Mouse (Mus musculus): ENCODE results near the gene Nfat5. TPM values are rescaled to one million over a fixed set of nuclear protein-coding genes. Genes with fewer than 3 reads are reported as not detected.

The Nfat5 gene
- polyA plus RNA-seq, 1 experiment from 2014 or later, result 11.1 TPM

DNA sequence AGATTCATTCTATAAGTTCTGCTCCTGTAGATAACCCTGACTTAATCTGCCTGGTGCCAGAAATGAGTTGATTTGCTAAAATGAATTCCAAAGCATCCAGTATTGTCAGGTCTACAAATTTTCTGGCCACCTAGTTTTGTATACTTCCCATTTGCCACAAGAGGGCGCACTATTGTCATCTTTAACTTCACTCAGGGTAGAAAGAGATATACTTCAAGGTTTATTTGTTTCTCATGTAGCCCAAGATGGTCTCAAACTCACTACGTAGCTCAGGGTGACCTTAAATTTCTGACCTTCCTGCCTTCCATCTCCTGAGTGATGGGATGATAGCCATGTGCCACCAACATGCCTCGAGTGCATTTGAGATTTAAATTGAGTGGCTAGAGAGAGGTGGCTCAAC is 93.4 kb downstream of the Nfat5 start:
- Histone ChIP-seq H3K9me3 (ENCODE audit: control insufficient read depth, low read length) (no peaks in the 10 kb centered on the region), H3K27me3 (ENCODE audit: control insufficient read depth, insufficient read depth, low read depth, low read length) (no peaks in the 10 kb centered on the region), H3K4me1 (replicated peaks; ENCODE audit: control insufficient read depth, insufficient read depth, low read length) (peaks cover 6% of the 10 kb centered on the region), H3K9ac (ENCODE audit: low read length) (no peak overlapping the region), H3K27ac (ENCODE audit: low read length) (no peak overlapping the region), H3K4me2 (ENCODE audit: low read depth, low read length) (no peak overlapping the region), H3K36me3 (ENCODE audit: control insufficient read depth, insufficient read depth, low read length) (no peaks in the 10 kb centered on the region), H3K4me3 (ENCODE audit: low read length) (no peak overlapping the region)
- WGBS, result 21% methylated on average over 3 of the region's 3 CpGs
- ATAC-seq (ENCODE audit: low read depth), result no peak

DNA sequence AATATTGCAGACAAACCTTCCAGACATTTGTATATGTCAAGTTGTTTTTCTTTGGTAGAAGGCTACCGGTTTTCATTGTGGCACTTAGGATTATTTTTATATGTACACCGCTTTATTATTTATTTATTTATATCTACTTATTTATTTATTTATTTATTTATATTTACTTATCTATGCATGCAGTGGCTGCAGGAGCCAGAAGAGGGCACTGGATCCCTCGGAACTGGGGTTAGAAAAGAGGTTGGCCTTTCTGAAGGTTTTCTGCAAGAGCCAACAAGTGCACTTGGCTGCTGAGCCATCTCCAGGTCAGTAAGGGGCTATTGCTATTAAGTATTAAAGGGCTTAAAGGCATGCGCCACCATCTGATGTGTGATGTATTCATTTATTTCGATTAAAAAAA is 94.6 kb downstream of the Nfat5 start:
- no peak overlapping the region for H3K4me3 ChIP-seq (ENCODE audit: low read length)
- H3K27ac ChIP-seq (ENCODE audit: low read length), result no peak overlapping the region
- H3K4me1 ChIP-seq (replicated peaks; ENCODE audit: control insufficient read depth, insufficient read depth, low read length), result peaks cover 6% of the 10 kb centered on the region
- H3K36me3 ChIP-seq (ENCODE audit: control insufficient read depth, insufficient read depth, low read length), result no peaks in the 10 kb centered on the region
- H3K27me3 ChIP-seq (ENCODE audit: control insufficient read depth, insufficient read depth, low read depth, low read length), result no peaks in the 10 kb centered on the region
- no peak for ATAC-seq (ENCODE audit: low read depth)
- H3K9ac ChIP-seq (ENCODE audit: low read length), result no peak overlapping the region
- H3K4me2 ChIP-seq (ENCODE audit: low read depth, low read length), result no peak overlapping the region
- no peaks in the 10 kb centered on the region for H3K9me3 ChIP-seq (ENCODE audit: control insufficient read depth, low read length)
- 60% methylated on average over 5 of the region's 5 CpGs for WGBS

- H3K27ac ChIP-seq (ENCODE audit: low read length), result no peak overlapping the region
These were observed 96.3 kb downstream of the Nfat5 start for GRCm38 (mm10) chr8:107389557-107389956.

GRCm38 (mm10) chr8:107390476-107391135 is 97.3 kb downstream of the Nfat5 start:
- Histone ChIP-seq H3K27ac (ENCODE audit: low read length) (no peak overlapping the region), H3K27me3 (ENCODE audit: control insufficient read depth, insufficient read depth, low read depth, low read length) (no peaks in the 10 kb centered on the region), H3K36me3 (ENCODE audit: control insufficient read depth, insufficient read depth, low read length) (no peaks in the 10 kb centered on the region), H3K4me3 (ENCODE audit: low read length) (no peak overlapping the region), H3K9me3 (ENCODE audit: control insufficient read depth, low read length) (no peaks in the 10 kb centered on the region), H3K4me1 (replicated peaks; ENCODE audit: control insufficient read depth, insufficient read depth, low read length) (peaks cover 6% of the 10 kb centered on the region), H3K9ac (ENCODE audit: low read length) (no peak overlapping the region), H3K4me2 (ENCODE audit: low read depth, low read length) (no peak overlapping the region)
- WGBS, result 91% methylated on average over 16 of the region's 16 CpGs
- ATAC-seq (ENCODE audit: low read depth), result no peak

More at GRCm38 (mm10) chr8:107389557-107389956, 96.3 kb downstream of the Nfat5 start:
- Histone ChIP-seq H3K36me3 (ENCODE audit: control insufficient read depth, insufficient read depth, low read length) (no peaks in the 10 kb centered on the region), H3K9ac (ENCODE audit: low read length) (no peak overlapping the region), H3K9me3 (ENCODE audit: control insufficient read depth, low read length) (no peaks in the 10 kb centered on the region), H3K4me2 (ENCODE audit: low read depth, low read length) (no peak overlapping the region), H3K4me3 (ENCODE audit: low read length) (no peak overlapping the region), H3K4me1 (replicated peaks; ENCODE audit: control insufficient read depth, insufficient read depth, low read length) (peaks cover 6% of the 10 kb centered on the region), H3K27me3 (ENCODE audit: control insufficient read depth, insufficient read depth, low read depth, low read length) (no peaks in the 10 kb centered on the region)
- ATAC-seq (ENCODE audit: low read depth), result peak; percentile 53
- WGBS, result 30% methylated on average over 8 of the region's 8 CpGs

- Histone ChIP-seq H3K9ac (ENCODE audit: low read length) (no peak overlapping the region), H3K36me3 (ENCODE audit: control insufficient read depth, insufficient read depth, low read length) (no peaks in the 10 kb centered on the region), H3K27me3 (ENCODE audit: control insufficient read depth, insufficient read depth, low read depth, low read length) (no peaks in the 10 kb centered on the region), H3K4me3 (ENCODE audit: low read length) (no peak overlapping the region), H3K9me3 (ENCODE audit: control insufficient read depth, low read length) (no peaks in the 10 kb centered on the region), H3K27ac (ENCODE audit: low read length) (no peak overlapping the region), H3K4me1 (replicated peaks; ENCODE audit: control insufficient read depth, insufficient read depth, low read length) (peaks cover 6% of the 10 kb centered on the region), H3K4me2 (ENCODE audit: low read depth, low read length) (no peak overlapping the region)
- 70% methylated on average over 4 of the region's 4 CpGs for whole genome bisulfite sequencing
- ATAC-seq (ENCODE audit: low read depth), result no peak
These were observed 97.9 kb downstream of the Nfat5 start for GRCm38 (mm10) chr8:107391136-107391516.

DNA sequence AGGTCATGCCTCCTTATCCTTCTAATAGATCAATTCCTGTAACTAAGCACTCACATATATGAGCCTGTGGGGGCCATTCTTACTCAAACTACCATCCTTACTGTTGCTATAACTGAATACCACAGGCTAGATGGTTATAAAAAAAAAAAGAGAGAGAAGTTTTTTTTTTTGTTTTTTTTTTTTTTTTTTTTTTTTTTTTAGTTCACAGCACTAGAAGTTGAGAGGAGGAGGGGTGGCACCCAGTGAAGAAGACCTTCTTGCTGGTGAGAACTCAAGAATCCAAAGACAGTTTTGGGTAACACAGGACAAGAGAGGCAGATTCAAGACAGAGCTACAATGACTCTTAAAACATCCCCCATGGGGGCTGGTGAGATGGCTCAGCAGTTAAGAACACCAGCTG is 102.1 kb downstream of the Nfat5 start:
- Histone ChIP-seq H3K36me3 (ENCODE audit: control insufficient read depth, insufficient read depth, low read length) (no peaks in the 10 kb centered on the region), H3K27me3 (ENCODE audit: control insufficient read depth, insufficient read depth, low read depth, low read length) (no peaks in the 10 kb centered on the region), H3K27ac (ENCODE audit: low read length) (no peak overlapping the region), H3K4me1 (replicated peaks; ENCODE audit: control insufficient read depth, insufficient read depth, low read length) (no peaks in the 10 kb centered on the region), H3K4me2 (ENCODE audit: low read depth, low read length) (no peak overlapping the region), H3K9me3 (ENCODE audit: control insufficient read depth, low read length) (no peaks in the 10 kb centered on the region), H3K9ac (ENCODE audit: low read length) (no peak overlapping the region), H3K4me3 (ENCODE audit: low read length) (no peak overlapping the region)
- ATAC-seq (ENCODE audit: low read depth), result no peak

DNA sequence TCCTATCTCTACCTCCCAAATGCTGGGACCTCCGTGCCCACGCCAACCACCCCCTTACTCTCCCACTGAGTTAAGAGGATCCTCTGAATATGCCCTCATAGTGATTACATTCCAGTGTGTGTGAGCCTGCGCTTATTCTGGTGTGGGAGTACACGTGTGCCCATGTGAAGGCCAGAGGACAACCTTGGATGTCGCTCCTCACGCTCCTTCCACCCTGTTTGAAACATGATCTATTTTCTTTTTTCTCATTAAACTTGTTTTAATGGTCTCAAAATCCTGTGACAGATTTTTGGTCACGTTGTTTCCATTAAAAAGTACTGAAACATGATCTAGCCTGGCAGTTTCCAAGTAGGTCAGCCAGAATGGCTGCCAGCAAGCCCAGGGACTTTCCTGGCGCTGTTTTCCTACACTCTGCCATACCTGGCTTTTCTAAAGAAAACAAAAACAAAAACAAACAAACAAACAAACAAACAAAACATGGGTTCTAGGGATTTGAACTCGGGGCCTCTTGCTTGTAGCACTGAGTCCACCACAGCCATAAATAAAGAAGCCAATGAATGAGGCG is 102.9 kb downstream of the Nfat5 start:
- ATAC-seq (ENCODE audit: low read depth), result no peak
- H3K4me3 ChIP-seq (ENCODE audit: low read length), result no peak overlapping the region
- H3K4me2 ChIP-seq (ENCODE audit: low read depth, low read length), result no peak overlapping the region
- H3K36me3 ChIP-seq (ENCODE audit: control insufficient read depth, insufficient read depth, low read length), result no peaks in the 10 kb centered on the region
- no peaks in the 10 kb centered on the region for H3K27me3 ChIP-seq (ENCODE audit: control insufficient read depth, insufficient read depth, low read depth, low read length)
- H3K9me3 ChIP-seq (ENCODE audit: control insufficient read depth, low read length), result no peaks in the 10 kb centered on the region
- no peak overlapping the region for H3K27ac ChIP-seq (ENCODE audit: low read length)
- no peaks in the 10 kb centered on the region for H3K4me1 ChIP-seq (replicated peaks; ENCODE audit: control insufficient read depth, insufficient read depth, low read length)
- no peak overlapping the region for H3K9ac ChIP-seq (ENCODE audit: low read length)
- whole genome bisulfite sequencing, result 81% methylated on average over 10 of the region's 10 CpGs

DNA sequence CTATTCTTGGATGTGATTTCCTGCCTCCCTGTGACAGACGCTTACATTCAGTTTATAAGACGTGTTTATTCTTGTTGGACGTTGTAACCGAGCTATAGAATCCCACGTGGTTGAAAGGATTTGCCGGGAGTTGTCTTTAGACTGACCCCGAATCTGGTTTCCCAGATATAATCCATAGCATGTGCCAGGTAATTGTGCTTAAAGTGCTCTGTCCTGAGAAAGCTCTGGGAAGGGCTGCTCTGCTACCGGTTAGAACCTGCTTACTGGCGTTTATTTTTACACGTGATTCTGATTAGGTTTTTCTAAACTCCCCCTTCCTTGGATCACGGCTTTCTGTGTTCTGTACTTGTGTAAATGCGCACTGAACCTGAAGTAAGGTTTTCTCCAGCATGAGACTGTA is 104.4 kb downstream of the Nfat5 start:
- Histone ChIP-seq H3K9me3 (ENCODE audit: control insufficient read depth, low read length) (no peaks in the 10 kb centered on the region), H3K36me3 (ENCODE audit: control insufficient read depth, insufficient read depth, low read length) (no peaks in the 10 kb centered on the region), H3K4me3 (ENCODE audit: low read length) (no peak overlapping the region), H3K27ac (ENCODE audit: low read length) (no peak overlapping the region), H3K27me3 (ENCODE audit: control insufficient read depth, insufficient read depth, low read depth, low read length) (no peaks in the 10 kb centered on the region), H3K4me2 (ENCODE audit: low read depth, low read length) (no peak overlapping the region), H3K4me1 (replicated peaks; ENCODE audit: control insufficient read depth, insufficient read depth, low read length) (peaks cover 3% of the 10 kb centered on the region; the same call in 1 of the 2 replicates), H3K9ac (ENCODE audit: low read length) (no peak overlapping the region)
- 39% methylated on average over 12 of the region's 12 CpGs for WGBS
- no peak for ATAC-seq (ENCODE audit: low read depth)

GRCm38 (mm10) chr8:107399495-107399894 is 106.2 kb downstream of the Nfat5 start:
- no peak overlapping the region for H3K4me2 ChIP-seq (ENCODE audit: low read depth, low read length)
- H3K27me3 ChIP-seq (ENCODE audit: control insufficient read depth, insufficient read depth, low read depth, low read length), result no peaks in the 10 kb centered on the region
- no peak for ATAC-seq (ENCODE audit: low read depth)
- no peaks in the 10 kb centered on the region for H3K36me3 ChIP-seq (ENCODE audit: control insufficient read depth, insufficient read depth, low read length)
- no peak overlapping the region for H3K4me3 ChIP-seq (ENCODE audit: low read length)
- no peaks in the 10 kb centered on the region for H3K9me3 ChIP-seq (ENCODE audit: control insufficient read depth, low read length)
- H3K9ac ChIP-seq (ENCODE audit: low read length), result no peak overlapping the region
- H3K4me1 ChIP-seq (replicated peaks; ENCODE audit: control insufficient read depth, insufficient read depth, low read length), result peaks cover 10% of the 10 kb centered on the region
- H3K27ac ChIP-seq (ENCODE audit: low read length), result no peak overlapping the region
- WGBS, result 31% methylated on average over 9 of the region's 9 CpGs
